Mouse (Mus musculus) embryonic facial prominence, embryonic 14.5 days (tissue): ENCODE measurements around the gene Olfr750. TPM values are rescaled to one million over a fixed set of nuclear protein-coding genes. Genes with fewer than 3 reads are reported as not detected.

ENCODE experiments used
- ATAC-seq: fragments of 200-750 bp; cut with Nextera tagmentation; 2 replicates; pipeline ENCODE4 v1.8.0; 2017; ENCODE audit warnings: low read depth, moderate number of reproducible peaks, moderate TSS enrichment
- DNase-seq: peaks from one replicate; pipeline ENCODE4 v3.0.0-alpha.2; 2015; ENCODE audit warnings: low spot score
- H3K27ac ChIP-seq: fragments of 300-500 bp; sonication (generic); replicated peaks from 2 replicates; pipeline ENCODE4 v1.5.1; 2014; ENCODE audit warnings: low read depth, mild to moderate bottlenecking, low read length, moderate library complexity
- H3K27me3 ChIP-seq: fragments of 300-500 bp; sonication (generic); replicated peaks from 2 replicates; pipeline ENCODE4 v1.6.1; 2014; ENCODE audit warnings: low read length; ENCODE audit not compliant: control insufficient read depth, insufficient read depth
- H3K36me3 ChIP-seq: fragments of 300-500 bp; sonication (generic); 2 replicates; pipeline ENCODE4 v1.6.1; 2014; ENCODE audit warnings: low read length, mixed read lengths; ENCODE audit not compliant: control insufficient read depth, insufficient read depth
- H3K4me1 ChIP-seq: fragments of 300-500 bp; sonication (generic); 2 replicates; pipeline ENCODE4 v1.6.1; 2014; ENCODE audit warnings: antibody characterized with exemption, low read length; ENCODE audit not compliant: control insufficient read depth, insufficient read depth
- H3K4me2 ChIP-seq: fragments of 300-500 bp; sonication (generic); 2 replicates; pipeline ENCODE4 v1.6.1; 2014; ENCODE audit warnings: low read depth, mild to moderate bottlenecking, low read length, moderate library complexity, mixed read lengths
- H3K4me3 ChIP-seq: fragments of 300-500 bp; sonication (generic); 2 replicates; pipeline ENCODE4 v1.5.1; 2014; ENCODE audit warnings: low read depth, mild to moderate bottlenecking, low read length
- H3K9ac ChIP-seq: fragments of 300-500 bp; sonication (generic); 2 replicates; pipeline ENCODE4 v1.6.1; 2014; ENCODE audit warnings: low read depth, mild to moderate bottlenecking, low read length, moderate library complexity, mixed read lengths
- H3K9me3 ChIP-seq: fragments of 300-500 bp; sonication (generic); 2 replicates; pipeline ENCODE4 v1.6.1; 2016; ENCODE audit warnings: low read length; ENCODE audit not compliant: control insufficient read depth
- WGBS: fragments of 180-500 bp; shearing (Covaris S2); extraction: QIAGEN DNeasy Blood & Tissue Kit; methylation state at CpG from one replicate; pipeline ENCODE4 v1.1.7; 2014; 5-methylcytosine and 5-hydroxymethylcytosine counted together
- polyA plus RNA-seq: library from polyadenylated mRNA; unstranded; fragments of >200 nt; fragmentation: Nextera tagmentation; extraction: Ambion mirVana; gene quantifications from 2 replicates; pipeline ENCODE4 v1.2.1, GENCODE M21; 2014

The Olfr750 gene
- not detected in 2 replicates for polyA plus RNA-seq

GRCm38 (mm10) chr14:51074335-51074734 is at the start of gene Olfr750:
Olfr750 (minus strand) TSS chr14:51074435.
- 82% methylated on average over 3 of the region's 3 CpGs for WGBS
- no peak within 1 kb of the TSS for H3K27ac ChIP-seq
- no peak within 1 kb of the TSS for H3K9ac ChIP-seq
- no peak within 1 kb of the TSS for H3K4me2 ChIP-seq
- H3K4me3 ChIP-seq = no peak within 1 kb of the TSS
- H3K27me3 ChIP-seq = no peaks in the 10 kb centered on the region
- ATAC-seq (no peak), DNase-seq (no peak)
- no peaks in the 10 kb centered on the region for H3K9me3 ChIP-seq
- no peaks in the 10 kb centered on the region for H3K36me3 ChIP-seq
- H3K4me1 ChIP-seq = no peaks in the 10 kb centered on the region

- Histone ChIP-seq H3K4me1 (no peaks in the 10 kb centered on the region), H3K4me3 (no peak within 1 kb of the TSS), H3K27me3 (no peaks in the 10 kb centered on the region), H3K4me2 (no peak within 1 kb of the TSS), H3K9ac (no peak within 1 kb of the TSS), H3K36me3 (no peaks in the 10 kb centered on the region), H3K27ac (no peak within 1 kb of the TSS), H3K9me3 (no peaks in the 10 kb centered on the region)
- WGBS = 41% methylated on average over 11 of the region's 12 CpGs
- DNase-seq (no peak), ATAC-seq (no peak)
Measured at GRCm38 (mm10) chr14:51113916-51114560, 39.8 kb upstream of the Olfr750 start, which contains the start of gene Eddm3b. Eddm3b (plus strand) TSS chr14:51114426.

GRCm38 (mm10) chr14:51113476-51113875 is 39.2 kb upstream of the Olfr750 start:
- Histone ChIP-seq H3K4me3 (no peak overlapping the region), H3K36me3 (no peaks in the 10 kb centered on the region), H3K4me2 (no peak overlapping the region), H3K4me1 (no peaks in the 10 kb centered on the region), H3K9me3 (no peaks in the 10 kb centered on the region), H3K9ac (no peak overlapping the region), H3K27me3 (no peaks in the 10 kb centered on the region), H3K27ac (no peak overlapping the region)
- 34% methylated on average over 9 of the region's 9 CpGs for WGBS
- no peak for ATAC-seq
- DNase-seq = no peak

- Histone ChIP-seq H3K9ac (no peak overlapping the region), H3K27me3 (no peaks in the 10 kb centered on the region), H3K4me3 (no peak overlapping the region), H3K9me3 (no peaks in the 10 kb centered on the region), H3K27ac (no peak overlapping the region), H3K4me2 (no peak overlapping the region), H3K36me3 (no peaks in the 10 kb centered on the region), H3K4me1 (no peaks in the 10 kb centered on the region)
- ATAC-seq (peak; percentile 53; the same call in 1 of the 2 replicates), DNase-seq (peak; percentile 37)
- WGBS = 58% methylated on average over 3 of the region's 3 CpGs
Measured at GRCm38 (mm10) chr14:51111966-51112365, 37.7 kb upstream of the Olfr750 start.

- Histone ChIP-seq H3K4me3 (no peak overlapping the region), H3K4me1 (no peaks in the 10 kb centered on the region), H3K27ac (no peak overlapping the region), H3K36me3 (no peaks in the 10 kb centered on the region), H3K27me3 (no peaks in the 10 kb centered on the region), H3K4me2 (no peak overlapping the region), H3K9ac (no peak overlapping the region), H3K9me3 (no peaks in the 10 kb centered on the region)
- no peak for DNase-seq
- ATAC-seq = no peak
Measured at GRCm38 (mm10) chr14:51106449-51106967, 32.3 kb upstream of the Olfr750 start.

- Histone ChIP-seq H3K4me3 (no peak overlapping the region), H3K27me3 (no peaks in the 10 kb centered on the region), H3K4me2 (no peak overlapping the region), H3K9me3 (no peaks in the 10 kb centered on the region), H3K27ac (no peak overlapping the region), H3K9ac (no peak overlapping the region), H3K4me1 (no peaks in the 10 kb centered on the region), H3K36me3 (no peaks in the 10 kb centered on the region)
- 91% methylated on average over 2 of the region's 2 CpGs for WGBS
- DNase-seq = no peak
- ATAC-seq = no peak
Measured at GRCm38 (mm10) chr14:51104366-51104765, 30.1 kb upstream of the Olfr750 start.

GRCm38 (mm10) chr14:51103217-51103616 is 29.0 kb upstream of the Olfr750 start:
- Histone ChIP-seq H3K27ac (no peak overlapping the region), H3K9me3 (no peaks in the 10 kb centered on the region), H3K4me1 (no peaks in the 10 kb centered on the region), H3K27me3 (no peaks in the 10 kb centered on the region), H3K36me3 (no peaks in the 10 kb centered on the region), H3K4me2 (no peak overlapping the region), H3K9ac (no peak overlapping the region), H3K4me3 (no peak overlapping the region)
- DNase-seq (peak; percentile 45), ATAC-seq (0 out of 2 replicates have a peak, but pooled peaks have one; percentile 12)
- WGBS = 61% methylated on average over 3 of the region's 3 CpGs

GRCm38 (mm10) chr14:51101284-51101683 is 27.0 kb upstream of the Olfr750 start:
- H3K4me1 ChIP-seq = no peaks in the 10 kb centered on the region
- H3K9ac ChIP-seq = no peak overlapping the region
- no peak overlapping the region for H3K27ac ChIP-seq
- DNase-seq = no peak
- no peaks in the 10 kb centered on the region for H3K27me3 ChIP-seq
- no peak overlapping the region for H3K4me2 ChIP-seq
- no peaks in the 10 kb centered on the region for H3K9me3 ChIP-seq
- H3K36me3 ChIP-seq = no peaks in the 10 kb centered on the region
- H3K4me3 ChIP-seq = no peak overlapping the region
- peak; percentile 15; the same call in 1 of the 2 replicates for ATAC-seq
- WGBS = 60% methylated on average over 9 of the region's 9 CpGs

GRCm38 (mm10) chr14:51098921-51099320 is 24.7 kb upstream of the Olfr750 start:
- H3K27me3 ChIP-seq = no peaks in the 10 kb centered on the region
- H3K4me1 ChIP-seq = no peaks in the 10 kb centered on the region
- H3K9me3 ChIP-seq = no peaks in the 10 kb centered on the region
- 97% methylated on average over 11 of the region's 11 CpGs for WGBS
- no peak overlapping the region for H3K9ac ChIP-seq
- no peaks in the 10 kb centered on the region for H3K36me3 ChIP-seq
- H3K4me2 ChIP-seq = no peak overlapping the region
- ATAC-seq = no peak
- H3K4me3 ChIP-seq = no peak overlapping the region
- H3K27ac ChIP-seq = no peak overlapping the region
- no peak for DNase-seq
